Mouse (Mus musculus): ENCODE measurements at regions not wholly inside any gene's neighbourhood (a gene's known extent, or its start where the extent isn't known, plus 50 kb on each side); places are given as distances from the start of the nearest gene placed in this dataset.

GRCm38 (mm10) chr4:82160233-82160632 lies 545.3 kb downstream of the Nfib start:
- DNase-seq, result no peak

DNA sequence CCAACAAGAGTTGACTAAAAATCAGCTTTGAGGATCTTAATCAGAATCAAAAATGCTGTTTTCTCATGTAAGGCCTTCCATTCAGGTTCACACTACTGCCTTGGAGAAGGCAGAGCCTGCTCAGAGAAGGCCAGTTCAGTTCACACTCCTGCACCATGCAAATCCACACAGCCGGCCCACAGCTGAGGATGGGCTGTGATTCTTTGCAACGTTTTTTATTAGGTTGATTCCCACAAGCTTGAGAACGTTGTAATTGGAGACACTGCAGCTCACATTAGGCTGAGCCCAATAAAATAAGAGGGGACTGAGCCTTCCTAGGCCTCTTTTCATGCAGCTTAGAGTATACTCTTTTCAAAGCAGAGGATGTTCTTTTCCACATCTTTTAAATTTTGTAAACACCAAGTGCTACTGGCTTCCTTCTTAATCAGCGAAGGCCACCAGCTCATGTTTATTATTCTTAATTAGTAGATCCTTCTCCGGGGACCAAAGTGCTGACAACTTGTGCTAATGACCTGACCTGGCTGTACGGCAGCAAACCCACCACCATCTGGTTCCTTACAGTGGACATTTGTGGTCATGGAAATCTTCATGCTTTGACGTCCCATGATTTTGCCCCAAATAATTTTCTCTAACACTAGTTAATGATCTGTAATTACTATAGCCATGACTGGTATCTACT lies 549.8 kb downstream of the Nfib start:
- DNase-seq, result no peak

DNA sequence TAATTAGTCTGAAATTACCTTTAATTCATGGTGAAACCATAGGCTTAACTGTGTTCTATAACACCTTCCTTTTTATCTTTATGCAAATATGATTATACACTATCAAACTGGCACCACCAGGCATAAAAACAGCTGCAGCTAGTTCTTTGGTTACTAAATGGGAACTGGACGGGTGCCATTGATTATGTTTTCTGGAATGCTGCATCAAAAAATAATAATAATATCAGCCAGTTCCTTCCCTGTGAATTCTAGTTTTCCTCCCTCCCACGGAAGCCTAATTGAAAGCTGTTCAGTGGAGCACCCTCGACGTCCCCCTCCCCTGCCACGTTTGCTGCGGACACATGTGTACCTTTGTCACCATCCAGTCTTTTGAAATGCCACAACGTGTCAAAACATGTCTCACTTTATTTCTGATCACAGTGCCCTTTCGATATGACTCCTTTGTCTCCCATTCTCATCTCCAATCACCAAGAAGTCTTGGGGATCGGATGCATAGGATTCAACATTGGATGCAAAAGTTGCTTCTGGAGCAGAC lies 551.5 kb downstream of the Nfib start:
- no peak for DNase-seq

DNA sequence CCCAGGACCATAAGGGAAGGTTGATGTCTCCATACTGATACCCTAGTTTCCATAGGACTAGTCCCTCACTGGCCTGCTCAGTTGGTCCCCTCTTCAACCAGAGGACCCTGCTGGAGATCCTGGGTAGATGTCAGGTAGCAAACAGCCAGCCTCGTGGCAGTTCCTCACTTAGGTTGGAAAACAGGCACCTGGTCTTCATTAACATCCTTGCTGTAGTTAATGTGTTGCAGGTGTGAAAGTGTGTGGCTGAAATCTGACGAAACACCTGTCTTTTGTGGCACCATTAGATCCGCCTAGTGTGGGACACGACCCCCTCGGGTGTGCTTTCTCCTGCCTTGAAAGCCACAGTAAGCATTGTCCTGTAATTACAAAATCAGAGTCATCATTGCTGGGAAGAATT lies 551.9 kb downstream of the Nfib start:
- DNase-seq, result no peak

- DNase-seq, result no peak
These were observed 555.6 kb downstream of the Nfib start for GRCm38 (mm10) chr4:82149957-82150356.

- no peak for DNase-seq
These were observed 557.2 kb downstream of the Nfib start for GRCm38 (mm10) chr4:82148129-82149064.

DNA sequence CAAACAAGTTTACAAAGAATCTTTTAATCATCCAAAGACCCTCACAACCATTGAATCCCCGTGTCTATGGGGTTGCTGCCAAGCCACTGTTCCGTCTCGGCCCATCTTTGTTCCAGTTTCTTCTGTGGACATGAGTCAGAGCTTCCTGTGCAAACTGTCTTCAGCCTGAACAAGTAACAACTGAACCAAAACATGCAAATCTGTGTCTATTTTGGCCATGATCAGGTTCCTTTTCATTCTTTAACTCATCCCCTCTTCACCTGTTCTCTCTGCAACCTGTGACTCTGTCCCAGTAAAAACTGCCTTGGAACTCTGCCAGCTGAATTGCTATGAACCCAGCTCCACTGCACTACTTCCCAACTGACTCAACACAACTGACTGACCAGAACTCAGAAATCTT lies 563.2 kb downstream of the Nfib start:
- peak in 1 of 2 experiments; percentile 19 for DNase-seq

- DNase-seq, result no peak
These were observed 565.7 kb downstream of the Nfib start for GRCm38 (mm10) chr4:82139806-82140205.

- DNase-seq, result no peak
These were observed 566.5 kb downstream of the Nfib start for GRCm38 (mm10) chr4:82139016-82139415.

GRCm38 (mm10) chr4:82132851-82133250 lies 572.7 kb downstream of the Nfib start:
- DNase-seq, result no peak

DNA sequence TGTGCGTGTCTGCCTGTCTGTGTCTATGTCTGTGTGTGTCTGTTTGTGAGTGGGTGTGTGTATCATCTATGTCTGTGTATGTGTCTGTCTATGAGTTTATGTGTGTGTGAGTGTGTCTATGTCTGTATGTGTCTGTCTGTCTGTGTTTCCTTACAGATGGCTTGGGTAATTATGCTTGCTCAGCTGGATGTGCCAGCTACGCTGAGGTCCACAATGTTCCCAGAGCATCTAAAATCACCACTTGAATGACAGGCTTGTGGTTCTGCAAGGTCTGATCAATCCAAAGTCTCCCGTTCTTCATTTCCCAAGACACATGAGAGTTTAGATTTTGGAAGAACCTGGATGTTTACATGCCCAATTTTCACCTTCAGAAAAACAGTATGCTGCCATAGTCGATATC lies 573.2 kb downstream of the Nfib start:
- DNase-seq, result no peak

DNA sequence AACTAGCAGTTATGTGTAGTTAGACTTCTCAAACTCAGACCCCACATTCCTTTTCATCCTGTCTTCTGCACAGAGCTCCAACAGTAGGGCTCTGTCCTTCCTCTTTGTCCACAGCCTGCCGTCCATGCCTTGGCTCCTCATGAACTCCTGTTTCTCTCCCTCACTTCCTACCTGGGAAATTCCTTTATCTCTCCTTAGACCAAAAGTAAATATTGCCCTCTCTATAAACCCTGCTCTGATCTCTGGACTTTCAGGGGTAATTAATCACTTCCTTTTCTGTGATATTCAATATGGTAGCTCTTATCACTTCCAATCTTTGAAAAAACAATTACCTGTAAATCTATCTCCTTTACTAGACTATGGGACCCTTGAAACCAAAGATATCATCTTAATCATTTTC lies 576.1 kb downstream of the Nfib start:
- DNase-seq, result no peak

DNA sequence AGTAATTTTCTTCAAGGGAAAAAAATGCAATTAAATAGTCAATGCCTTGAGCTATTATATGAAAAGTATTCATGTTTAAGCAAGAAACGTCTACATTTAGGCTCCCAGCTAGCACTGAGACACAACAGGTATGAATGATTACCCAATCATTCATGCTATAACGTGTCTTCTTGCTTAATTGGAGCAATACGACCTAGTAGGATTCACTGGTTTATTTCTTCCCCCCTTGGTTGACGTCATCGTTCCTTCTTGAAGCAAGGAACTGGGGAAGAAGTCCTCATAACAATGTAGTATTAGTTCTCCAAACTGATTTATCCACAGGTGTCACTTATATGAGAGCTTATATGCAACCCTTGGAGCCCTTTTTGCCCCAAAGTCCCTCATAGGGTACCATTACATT lies 581.8 kb downstream of the Nfib start:
- no peak for DNase-seq

DNA sequence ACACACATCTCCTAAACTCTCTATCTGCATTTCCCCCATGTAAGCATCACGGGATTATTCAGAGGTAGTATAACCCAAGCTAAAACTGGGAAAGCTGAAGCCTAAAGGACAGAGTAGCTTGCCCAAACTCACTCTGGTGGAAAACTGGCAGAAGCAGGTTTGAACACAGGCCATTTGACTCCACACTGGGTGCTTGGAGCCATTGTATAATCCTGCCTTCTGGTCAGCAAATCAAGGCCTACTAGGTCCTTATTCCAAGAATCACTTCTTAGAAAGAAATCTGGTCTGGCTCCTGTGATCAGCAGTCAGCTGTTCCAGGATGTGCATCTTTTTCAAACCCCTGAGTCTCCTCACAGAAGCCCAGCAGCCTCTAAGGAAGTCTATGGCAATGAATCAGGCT lies 582.4 kb downstream of the Nfib start:
- no peak for DNase-seq

DNA sequence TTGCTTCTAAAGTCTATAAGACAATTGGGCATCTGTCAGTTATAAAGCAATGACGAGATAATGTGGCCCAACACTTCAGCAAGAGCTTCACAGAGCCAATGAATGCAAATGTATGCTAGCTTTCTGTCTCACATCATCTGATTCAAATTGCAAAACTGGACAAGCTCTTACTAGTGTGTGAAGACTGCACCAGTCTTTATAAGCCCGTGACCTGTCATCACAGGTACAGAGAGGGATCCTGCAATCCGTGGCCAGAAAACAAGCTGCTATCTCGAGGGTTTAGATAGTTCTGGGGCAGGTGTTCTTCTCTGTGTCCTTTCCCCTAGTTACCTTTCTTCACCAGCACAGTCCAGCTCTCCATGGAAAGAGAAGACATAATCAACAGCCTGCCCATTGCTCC lies 584.8 kb downstream of the Nfib start:
- no peak for DNase-seq

DNA sequence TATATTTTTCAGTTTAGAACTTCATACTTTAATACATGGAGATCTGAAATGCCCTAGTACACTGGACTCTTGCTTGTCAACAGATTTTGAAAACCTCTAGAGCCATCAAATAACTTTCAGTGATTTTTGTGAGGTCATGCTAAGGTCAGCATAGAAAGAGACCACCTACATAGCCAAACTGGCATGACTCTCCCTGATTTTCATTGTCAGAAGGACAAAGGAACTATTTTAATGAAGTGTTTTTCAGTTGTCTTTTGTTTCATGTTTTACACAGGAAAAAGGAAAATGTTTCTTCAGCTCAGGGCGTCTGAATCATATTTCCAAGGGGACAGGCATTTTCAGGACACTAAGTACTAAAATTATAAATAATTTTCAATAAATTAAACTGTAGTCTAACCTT lies 585.2 kb downstream of the Nfib start:
- DNase-seq, result no peak

GRCm38 (mm10) chr4:82101837-82102236 lies 603.7 kb downstream of the Nfib start:
- no peak for DNase-seq

GRCm38 (mm10) chr4:82099970-82100368 lies 605.6 kb downstream of the Nfib start:
- no peak for DNase-seq

- no peak for DNase-seq
These were observed 606.3 kb downstream of the Nfib start for GRCm38 (mm10) chr4:82098986-82099969.

- no peak for DNase-seq
These were observed 613.0 kb downstream of the Nfib start for GRCm38 (mm10) chr4:82092296-82093230.

DNA sequence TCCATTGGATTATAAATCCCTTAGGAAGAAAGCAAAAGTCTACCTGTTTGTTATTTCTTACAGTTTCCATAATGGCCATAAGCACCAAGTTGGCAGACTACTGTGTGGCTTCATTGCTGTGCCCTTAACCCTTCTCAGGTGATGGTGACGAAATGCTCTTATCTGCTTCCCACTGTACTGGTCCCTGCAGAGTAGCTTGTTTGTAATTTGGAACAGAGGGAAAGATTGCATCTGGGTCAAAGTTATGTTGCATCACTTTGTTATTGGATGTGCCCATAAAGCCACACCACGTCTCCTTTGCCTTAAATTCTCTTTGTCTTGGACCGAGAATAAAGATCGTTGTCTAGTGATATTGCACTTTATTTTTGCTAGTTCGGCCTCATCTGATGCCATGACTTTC lies 615.9 kb downstream of the Nfib start:
- DNase-seq, result no peak

GRCm38 (mm10) chr4:82083519-82083918 lies 622.0 kb downstream of the Nfib start:
- DNase-seq, result no peak
